Mouse (Mus musculus) embryo, embryonic 10.5 days (tissue): ENCODE measurements around the gene Rnf223.
A peak's percentile ranks its signal among the peaks of the same experiment; 100 is the strongest.

Experiments
- DNase-seq: peaks from one replicate; pipeline ENCODE4 v3.0.0-alpha.2; 2015; ENCODE audit warnings: low spot score

Gene Rnf223

GRCm38 (mm10) chr4:156130436-156130835 is at the start of gene Rnf223:
Gene Rnf223 (plus strand): TSS chr4:156130513.
- no peak for DNase-seq

DNA sequence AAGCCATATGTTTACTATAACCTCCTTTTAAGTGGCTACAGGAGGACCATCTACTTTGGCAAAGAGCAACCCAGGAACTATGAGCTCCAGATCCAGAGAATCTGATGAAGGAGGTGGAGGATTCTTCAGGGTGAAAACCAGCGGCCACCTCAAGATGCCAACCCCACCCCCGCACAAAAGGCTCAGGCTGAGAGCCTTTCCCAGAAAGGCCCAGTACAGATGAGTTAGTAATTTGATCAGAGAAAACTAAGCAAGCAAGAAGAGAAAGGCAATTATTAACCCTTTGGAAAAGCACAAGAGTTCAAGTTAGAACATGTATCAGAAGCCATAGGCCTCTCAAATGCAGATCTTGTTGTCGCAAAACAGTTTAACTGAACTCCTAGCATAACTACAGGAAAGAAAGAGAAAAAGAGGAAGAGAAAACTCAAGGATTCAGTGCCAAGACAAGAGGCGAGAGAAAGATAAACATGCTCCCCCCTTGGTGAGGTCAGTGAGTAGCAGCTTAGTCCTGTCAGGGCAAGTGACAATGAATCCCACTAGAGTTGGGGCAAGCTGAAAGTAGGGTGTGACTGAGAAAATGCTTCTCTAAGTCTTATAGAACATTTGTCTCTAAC is 47.6 kb upstream of the Rnf223 start:
- DNase-seq, result no peak

- no peak for DNase-seq
These were observed 47.0 kb upstream of the Rnf223 start for GRCm38 (mm10) chr4:156083348-156083747.

- no peak for DNase-seq
These were observed 46.0 kb upstream of the Rnf223 start for GRCm38 (mm10) chr4:156084096-156084879.

GRCm38 (mm10) chr4:156085256-156085655 is 45.1 kb upstream of the Rnf223 start:
- no peak for DNase-seq

DNA sequence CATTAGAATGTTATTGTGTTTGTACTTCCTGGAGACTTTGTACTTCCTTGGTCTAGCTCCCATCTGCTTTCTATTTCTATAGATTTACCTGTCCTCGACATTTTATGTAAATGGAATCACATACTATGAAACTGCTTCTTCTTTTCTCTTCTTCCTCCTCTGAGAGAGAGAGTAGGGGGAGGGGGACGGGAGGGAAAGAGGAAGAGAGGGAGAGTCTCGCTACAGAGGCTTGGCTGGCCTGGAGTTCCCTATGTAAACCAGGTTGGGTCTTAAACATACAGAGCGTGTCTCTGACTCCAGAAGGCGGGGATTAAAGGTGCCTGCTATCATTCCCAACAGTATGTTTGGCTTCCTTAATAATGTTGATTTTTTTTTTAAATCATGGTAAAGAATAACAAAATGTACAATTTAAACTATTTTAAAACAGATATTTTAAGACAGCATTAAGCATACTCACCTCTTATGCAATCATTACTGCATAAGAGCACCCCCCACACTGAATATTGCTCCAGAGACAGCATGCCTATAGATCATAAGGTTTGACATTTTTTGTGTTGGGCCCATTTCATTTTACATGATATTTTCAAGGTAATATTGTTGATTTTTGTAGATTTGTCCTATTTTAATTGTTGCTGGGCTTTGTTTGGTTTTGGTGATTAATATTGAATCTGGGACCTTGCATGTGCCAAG is 42.8 kb upstream of the Rnf223 start:
- DNase-seq, result no peak

DNA sequence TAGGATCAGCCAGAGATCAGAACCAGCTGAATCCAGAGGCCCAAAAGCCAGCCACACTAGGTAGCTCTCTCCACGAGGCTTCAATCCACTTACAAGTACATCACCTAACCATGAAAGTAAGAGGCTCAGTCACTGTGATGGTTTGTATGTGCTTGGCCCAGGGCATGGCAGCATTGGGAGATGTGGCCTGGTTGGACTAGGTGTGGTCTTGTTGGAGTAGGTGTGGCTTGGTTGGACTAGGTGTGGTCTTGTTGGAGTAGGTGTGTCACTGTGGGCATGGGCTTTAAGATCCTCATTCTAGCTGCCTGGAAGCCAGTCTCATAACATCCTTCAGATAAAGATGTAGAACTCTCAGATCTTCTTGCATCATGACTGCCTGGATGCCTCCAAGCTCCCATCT is 39.1 kb upstream of the Rnf223 start:
- DNase-seq, result no peak

DNA sequence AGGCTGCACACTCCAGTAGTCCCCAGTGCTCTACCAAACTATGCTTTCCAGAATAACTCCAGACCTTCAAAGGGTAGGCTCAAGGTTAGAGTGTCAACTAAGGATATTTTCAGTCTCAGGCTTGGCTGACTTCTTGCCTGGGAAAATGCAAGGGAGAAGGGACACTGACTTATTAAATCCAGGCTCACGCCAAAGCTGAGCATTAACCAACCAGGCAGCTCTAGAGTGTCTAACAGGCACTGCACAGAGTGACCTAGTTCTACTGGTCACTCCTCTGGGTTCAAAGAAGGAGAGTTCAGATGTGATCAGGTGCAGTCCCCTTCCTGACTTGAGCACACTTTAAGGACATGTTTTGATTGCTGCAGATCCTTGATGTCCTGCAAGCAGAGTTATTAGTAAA is 37.5 kb upstream of the Rnf223 start:
- no peak for DNase-seq

GRCm38 (mm10) chr4:156093758-156094157 is 36.6 kb upstream of the Rnf223 start:
- no peak for DNase-seq

- no peak for DNase-seq
These were observed 34.1 kb upstream of the Rnf223 start for GRCm38 (mm10) chr4:156096191-156096590.

DNA sequence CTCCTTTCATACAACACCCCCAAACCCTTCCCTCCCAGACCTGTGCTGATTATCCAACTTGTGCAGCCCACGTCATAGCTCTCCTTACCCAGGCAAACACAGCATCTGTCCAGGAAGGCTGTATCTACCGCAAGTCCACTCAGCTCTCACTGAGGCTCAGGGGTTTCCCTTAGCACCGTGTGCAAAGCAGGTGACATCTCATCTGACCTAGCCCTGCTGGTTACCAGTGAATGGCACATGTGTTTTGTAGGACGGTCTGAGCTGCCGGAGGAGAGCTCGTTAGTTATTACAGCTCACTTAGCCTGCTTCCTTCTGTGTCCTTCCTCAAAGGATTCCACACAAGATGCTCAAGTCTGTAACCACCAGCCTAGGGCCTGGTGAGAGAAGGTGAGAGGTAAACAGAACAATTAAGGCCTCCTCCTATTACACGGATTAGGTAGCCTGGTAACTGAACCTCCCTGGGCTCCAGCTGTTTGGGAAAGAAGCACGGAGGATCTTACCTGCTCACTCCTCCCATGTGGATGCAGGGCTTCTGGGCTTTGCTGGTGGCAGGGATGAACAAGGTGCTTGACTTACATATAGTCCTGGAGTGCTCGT is 32.4 kb upstream of the Rnf223 start:
- DNase-seq, result no peak

DNA sequence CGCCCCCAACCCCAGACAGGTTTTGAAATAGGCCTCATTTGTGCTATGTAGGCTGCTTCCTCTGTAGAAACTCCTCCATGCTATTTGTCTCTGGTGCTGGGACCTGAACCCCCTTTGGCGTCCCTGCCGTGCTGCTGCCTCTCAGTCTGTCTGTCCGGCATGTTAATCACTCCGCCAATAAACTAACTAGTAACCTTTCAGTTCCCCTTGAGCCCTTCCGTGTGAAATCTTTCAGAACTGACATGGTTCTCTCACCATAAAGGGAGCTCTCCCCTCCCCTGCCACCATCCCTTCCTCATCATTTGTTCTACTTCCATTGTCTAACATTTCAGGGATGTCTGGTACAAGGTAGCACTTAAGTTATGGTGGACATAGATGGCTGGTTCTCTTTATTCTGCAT is 30.9 kb upstream of the Rnf223 start:
- DNase-seq, result no peak

GRCm38 (mm10) chr4:156100501-156100900 is 29.8 kb upstream of the Rnf223 start:
- no peak for DNase-seq

- DNase-seq, result no peak
These were observed 28.8 kb upstream of the Rnf223 start for GRCm38 (mm10) chr4:156101481-156101903.

DNA sequence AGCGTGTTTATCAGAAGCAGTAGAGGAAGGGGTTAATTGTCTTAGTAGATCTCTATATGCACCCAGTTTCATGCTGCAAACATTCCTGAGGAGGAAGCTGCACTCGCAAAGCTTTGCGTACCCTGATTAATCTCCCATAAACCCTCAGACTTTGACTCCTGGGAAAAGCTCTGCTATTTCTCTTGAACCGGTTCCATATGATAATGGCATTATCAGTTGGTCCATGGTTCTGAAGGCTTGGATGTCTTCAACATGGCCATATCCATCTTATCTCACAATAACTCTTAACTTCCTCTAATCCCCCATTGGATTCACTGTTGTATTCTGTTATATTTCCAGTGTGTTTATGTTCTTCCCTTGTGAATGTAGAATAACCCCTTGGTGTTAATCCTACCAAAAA is 27.0 kb upstream of the Rnf223 start:
- DNase-seq, result no peak

DNA sequence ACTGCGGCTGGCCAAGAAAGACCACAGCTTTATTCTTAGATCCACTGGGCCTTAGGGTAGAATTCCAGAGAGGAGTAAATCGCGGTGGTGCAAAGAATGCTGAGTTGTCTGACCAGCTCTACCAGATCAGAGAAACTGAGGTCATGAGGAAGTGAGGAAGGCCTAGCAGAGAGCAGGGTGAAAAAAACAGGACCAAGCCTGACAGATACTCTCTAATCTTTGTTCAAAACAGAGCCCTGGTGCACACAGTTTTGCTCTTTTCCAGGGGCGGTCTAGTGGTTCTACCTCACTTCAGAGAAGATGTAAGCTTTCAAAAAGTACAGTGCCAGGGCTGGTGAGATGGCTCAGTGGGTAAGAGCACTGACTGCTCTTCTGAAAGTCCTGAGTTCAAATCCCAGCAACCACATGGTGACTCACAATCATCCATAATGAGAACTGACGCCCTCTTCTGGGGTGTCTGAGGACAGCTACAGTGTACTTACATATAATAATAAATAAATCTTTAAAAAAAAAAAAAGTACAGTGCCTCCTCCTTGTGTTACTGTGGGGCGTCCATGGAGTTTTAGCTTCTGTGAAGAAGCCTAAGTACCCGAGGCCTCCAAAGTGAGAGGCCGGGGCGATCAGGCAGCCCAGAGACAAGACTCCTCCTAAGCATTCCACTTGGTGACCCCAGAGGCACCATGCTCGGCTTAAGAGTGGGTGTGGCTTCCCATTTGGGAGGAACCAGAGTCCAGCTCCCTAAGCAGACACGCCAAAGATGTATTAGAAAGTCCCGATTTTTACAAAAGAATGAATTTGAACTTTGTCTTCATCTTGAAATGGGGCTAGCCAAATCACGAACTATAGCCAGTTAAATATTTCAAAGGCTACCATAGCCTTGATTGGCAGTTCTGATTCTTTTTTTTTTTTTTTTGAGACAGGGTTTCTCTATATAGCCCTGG is 21.4 kb upstream of the Rnf223 start:
- DNase-seq, result peak; percentile 84

DNA sequence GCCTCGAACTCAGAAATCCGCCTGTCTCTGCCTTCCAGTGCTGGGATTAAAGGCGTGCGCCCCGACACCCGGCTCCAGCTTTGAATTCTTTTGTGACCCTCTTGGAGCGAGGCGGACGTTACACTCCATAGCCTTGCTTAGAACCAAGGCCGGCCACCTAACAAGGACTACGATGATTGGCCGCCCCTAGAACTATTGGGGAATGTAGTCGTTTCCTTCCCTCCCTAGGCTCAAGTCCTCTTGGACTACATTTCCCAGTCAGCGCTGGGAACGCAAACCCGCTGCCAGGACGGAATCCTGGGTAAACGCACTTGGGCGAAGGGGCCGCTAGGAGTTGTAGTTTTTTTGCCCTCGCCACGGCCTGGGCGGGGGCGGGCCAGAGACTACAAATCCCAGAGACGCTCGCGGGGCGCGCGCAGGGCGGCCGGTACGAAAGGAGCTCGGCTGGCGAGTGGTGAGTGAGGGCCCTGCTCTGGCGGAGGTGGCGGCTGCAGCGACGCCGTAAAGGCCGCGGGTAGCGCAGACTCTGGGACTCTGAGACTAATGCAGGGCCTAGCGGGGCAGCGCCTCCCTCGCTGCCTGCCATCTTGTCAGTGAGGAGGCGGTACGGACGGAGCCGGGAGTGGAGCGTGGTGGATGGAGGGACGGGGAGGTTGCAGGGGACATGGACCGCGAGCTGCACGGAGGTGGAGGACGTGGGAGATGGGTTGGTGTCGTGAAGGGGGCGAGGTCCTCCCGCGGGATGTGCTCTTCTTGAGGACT is 20.6 kb upstream of the Rnf223 start, which contains the start of gene 9430015G10Rik:
TSS of gene 9430015G10Rik (plus strand) at position 413 of the 762 bp plus-strand sequence.
- peak; percentile 99 for DNase-seq

GRCm38 (mm10) chr4:156124077-156124476 is 6.2 kb upstream of the Rnf223 start:
- no peak for DNase-seq

- no peak for DNase-seq
These were observed 4.9 kb upstream of the Rnf223 start for GRCm38 (mm10) chr4:156125393-156125792.

GRCm38 (mm10) chr4:156126841-156127240 is 3.5 kb upstream of the Rnf223 start:
- no peak for DNase-seq

- no peak for DNase-seq
These were observed 1.6 kb upstream of the Rnf223 start for GRCm38 (mm10) chr4:156128746-156129145.
